Mouse (Mus musculus): ENCODE measurements at regions not wholly inside any gene's neighbourhood (a gene's known extent, or its start where the extent isn't known, plus 50 kb on each side); places are given as distances from the start of the nearest gene placed in this dataset. TPM values are rescaled to one million over a fixed set of nuclear protein-coding genes. Genes with fewer than 3 reads are reported as not detected.

DNA sequence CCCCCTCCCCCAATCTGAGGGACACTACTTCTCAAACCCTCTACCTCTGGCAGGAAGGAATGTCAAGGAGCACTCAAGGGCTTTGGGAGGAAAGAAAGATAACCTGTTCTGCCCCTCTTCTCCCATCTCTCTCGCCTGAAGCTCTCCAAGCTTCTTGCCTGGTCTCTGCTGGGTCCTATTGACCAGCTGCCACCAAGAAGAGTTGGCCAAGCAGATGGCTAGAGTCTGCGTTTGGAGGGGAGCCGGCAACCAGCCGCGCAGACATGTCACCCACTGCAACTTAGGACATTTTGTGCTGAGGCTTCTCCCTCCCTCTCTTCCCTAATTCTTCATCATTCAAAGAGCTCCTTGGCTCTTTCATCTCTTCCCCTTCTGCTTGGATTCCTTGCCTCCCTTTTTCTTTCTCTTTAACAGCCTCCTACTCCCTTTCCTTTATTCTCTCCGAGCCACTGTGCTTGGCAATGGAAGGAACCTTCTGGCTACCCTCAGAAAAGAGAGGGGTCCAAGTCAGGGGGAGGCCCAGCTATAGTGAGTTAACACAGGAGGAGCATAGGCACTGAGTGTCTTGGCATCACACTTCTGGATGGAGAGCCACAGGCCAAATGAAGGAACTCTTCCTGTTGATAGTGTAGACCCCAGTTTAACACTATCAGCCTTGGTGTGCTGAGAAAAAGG lies 60.1 kb upstream of the Tnp1 start:
- Histone ChIP-seq H3K27me3 (ENCODE audit: control insufficient read depth, insufficient read depth, low read length) (no peaks in the 10 kb centered on the region), H3K9me3 (ENCODE audit: control insufficient read depth, low read length) (no peaks in the 10 kb centered on the region), H3K4me3 (ENCODE audit: low read depth, low read length) (no peak overlapping the region), H3K9ac (replicated peaks; ENCODE audit: low read depth, low read length) (no peak overlapping the region), H3K4me1 (ENCODE audit: control insufficient read depth, insufficient read depth, low read length) (no peaks in the 10 kb centered on the region), H3K27ac (ENCODE audit: low read depth, low read length) (no peak overlapping the region), H3K36me3 (ENCODE audit: control insufficient read depth, insufficient read depth, low read length) (no peaks in the 10 kb centered on the region), H3K4me2 (ENCODE audit: low read depth, low read length) (no peak overlapping the region)
- ATAC-seq (ENCODE audit: low read depth), result no peak
- WGBS, result 85% methylated on average over 6 of the region's 6 CpGs

DNA sequence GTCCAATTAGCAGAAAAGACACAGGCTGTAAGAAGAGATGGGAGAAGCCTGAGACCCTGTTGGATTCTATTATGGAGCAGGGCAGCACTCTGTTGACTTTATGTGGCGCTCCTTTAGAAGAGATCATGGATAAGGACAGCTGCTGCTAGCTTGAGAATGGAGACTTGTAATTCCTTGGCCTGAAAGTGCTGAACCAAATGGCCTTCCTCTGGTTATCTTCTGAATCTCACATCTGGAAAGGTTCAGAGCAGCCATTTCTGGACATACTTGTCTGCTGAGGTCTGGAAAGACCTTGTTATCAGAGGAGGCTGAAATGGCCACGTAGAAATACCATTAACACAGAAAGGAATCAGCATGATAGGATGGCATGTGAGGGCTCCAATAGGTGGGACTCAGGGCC lies 59.5 kb upstream of the Tnp1 start:
- Histone ChIP-seq H3K9ac (replicated peaks; ENCODE audit: low read depth, low read length) (no peak overlapping the region), H3K4me1 (ENCODE audit: control insufficient read depth, insufficient read depth, low read length) (no peaks in the 10 kb centered on the region), H3K9me3 (ENCODE audit: control insufficient read depth, low read length) (no peaks in the 10 kb centered on the region), H3K27me3 (ENCODE audit: control insufficient read depth, insufficient read depth, low read length) (no peaks in the 10 kb centered on the region), H3K4me3 (ENCODE audit: low read depth, low read length) (no peak overlapping the region), H3K4me2 (ENCODE audit: low read depth, low read length) (no peak overlapping the region), H3K36me3 (ENCODE audit: control insufficient read depth, insufficient read depth, low read length) (no peaks in the 10 kb centered on the region), H3K27ac (ENCODE audit: low read depth, low read length) (no peak overlapping the region)
- 80% methylated on average over 2 of the region's 2 CpGs for WGBS
- ATAC-seq (ENCODE audit: low read depth), result no peak

DNA sequence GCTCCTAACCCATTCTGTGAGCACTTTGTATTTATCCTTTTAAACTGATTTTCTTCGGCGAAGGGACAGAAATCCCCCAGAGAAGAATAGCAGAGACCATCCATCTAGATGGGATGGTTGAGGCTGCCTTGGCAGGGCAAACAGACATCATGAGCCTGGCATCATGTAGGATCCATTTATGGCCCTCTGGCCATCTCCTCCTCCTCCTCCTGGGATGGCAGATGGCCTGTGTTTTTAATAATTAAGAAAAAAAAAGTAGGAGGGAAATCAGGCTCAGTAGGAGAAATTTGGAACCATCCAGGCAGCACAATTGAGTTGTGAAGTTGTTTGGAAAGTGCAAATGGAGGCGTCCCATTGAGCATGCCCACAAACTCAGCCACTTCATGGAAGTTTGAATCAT lies 58.8 kb upstream of the Tnp1 start:
- ATAC-seq (ENCODE audit: low read depth), result no peak
- Histone ChIP-seq H3K9me3 (ENCODE audit: control insufficient read depth, low read length) (no peaks in the 10 kb centered on the region), H3K36me3 (ENCODE audit: control insufficient read depth, insufficient read depth, low read length) (no peaks in the 10 kb centered on the region), H3K4me3 (ENCODE audit: low read depth, low read length) (no peak overlapping the region), H3K27ac (ENCODE audit: low read depth, low read length) (no peak overlapping the region), H3K4me2 (ENCODE audit: low read depth, low read length) (no peak overlapping the region), H3K9ac (replicated peaks; ENCODE audit: low read depth, low read length) (no peak overlapping the region), H3K27me3 (ENCODE audit: control insufficient read depth, insufficient read depth, low read length) (no peaks in the 10 kb centered on the region), H3K4me1 (ENCODE audit: control insufficient read depth, insufficient read depth, low read length) (no peaks in the 10 kb centered on the region)
- WGBS, result 82% methylated on average over 3 of the region's 3 CpGs

DNA sequence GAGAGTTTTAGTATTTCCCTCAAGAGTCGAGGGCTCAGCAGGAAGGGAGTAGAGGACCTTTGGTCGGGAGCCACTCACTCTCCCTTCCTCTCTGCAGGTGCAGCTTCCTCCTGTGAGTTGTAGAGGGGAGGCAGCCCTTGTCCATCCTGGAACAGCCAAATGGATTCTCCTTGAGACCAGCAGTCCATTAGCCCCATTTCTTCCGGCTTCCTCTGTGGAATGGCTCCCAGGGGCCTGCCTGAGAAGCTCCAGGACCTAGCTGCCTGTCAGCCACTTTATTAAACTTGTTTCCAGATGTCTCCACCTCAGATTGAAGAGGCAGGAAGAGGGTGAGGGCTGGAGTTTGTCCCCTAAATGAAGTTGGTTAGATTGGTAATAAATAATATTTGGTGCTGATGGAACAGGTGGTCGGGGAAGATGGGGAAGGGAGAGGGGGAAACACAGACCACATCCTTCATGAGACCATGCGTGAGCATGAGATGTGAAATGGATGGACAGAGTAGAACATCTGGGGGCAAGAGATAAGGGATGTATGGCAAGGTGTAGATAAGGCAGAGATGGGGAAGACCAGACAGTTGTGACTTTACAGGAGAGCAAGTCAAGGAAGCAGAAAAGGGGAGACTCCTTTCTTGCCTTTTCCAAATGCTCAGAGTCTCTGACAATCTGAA lies 56.7 kb upstream of the Tnp1 start:
- no peak for ATAC-seq (ENCODE audit: low read depth)

DNA sequence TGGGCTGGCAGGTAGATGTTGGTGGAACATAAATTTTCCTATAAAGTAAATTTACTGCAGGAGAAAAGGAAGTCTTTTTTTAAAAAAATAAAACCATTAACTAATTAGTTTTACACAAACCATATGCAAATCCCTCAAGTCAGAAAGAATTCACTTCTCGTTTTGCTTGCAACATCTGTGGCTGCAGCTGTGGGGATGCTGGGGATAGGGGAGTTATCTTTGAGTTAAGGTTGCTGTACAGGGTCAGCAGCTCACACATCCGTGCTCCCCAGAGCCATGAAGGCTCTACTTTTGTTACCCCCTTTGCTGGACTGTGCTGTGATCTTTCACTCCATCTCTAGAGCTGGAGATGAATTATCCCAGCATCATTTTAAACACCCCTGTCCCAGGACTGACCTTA lies 54.4 kb upstream of the Tnp1 start:
- H3K4me1 ChIP-seq (ENCODE audit: control insufficient read depth, insufficient read depth, low read length), result no peaks in the 10 kb centered on the region
- H3K27me3 ChIP-seq (ENCODE audit: control insufficient read depth, insufficient read depth, low read length), result no peaks in the 10 kb centered on the region
- no peak for ATAC-seq (ENCODE audit: low read depth)
- no peak overlapping the region for H3K27ac ChIP-seq (ENCODE audit: low read depth, low read length)
- H3K9me3 ChIP-seq (ENCODE audit: control insufficient read depth, low read length), result no peaks in the 10 kb centered on the region
- no peak overlapping the region for H3K4me3 ChIP-seq (ENCODE audit: low read depth, low read length)
- 73% methylated on average over 2 of the region's 2 CpGs for WGBS
- no peak overlapping the region for H3K4me2 ChIP-seq (ENCODE audit: low read depth, low read length)
- H3K36me3 ChIP-seq (ENCODE audit: control insufficient read depth, insufficient read depth, low read length), result no peaks in the 10 kb centered on the region
- no peak overlapping the region for H3K9ac ChIP-seq (replicated peaks; ENCODE audit: low read depth, low read length)

More for the DNA sequence above, 56.7 kb upstream of the Tnp1 start:
- Histone ChIP-seq H3K4me1 (ENCODE audit: control insufficient read depth, insufficient read depth, low read length) (no peaks in the 10 kb centered on the region), H3K27me3 (ENCODE audit: control insufficient read depth, insufficient read depth, low read length) (no peaks in the 10 kb centered on the region), H3K9ac (replicated peaks; ENCODE audit: low read depth, low read length) (no peak overlapping the region), H3K9me3 (ENCODE audit: control insufficient read depth, low read length) (no peaks in the 10 kb centered on the region), H3K4me3 (ENCODE audit: low read depth, low read length) (no peak overlapping the region), H3K36me3 (ENCODE audit: control insufficient read depth, insufficient read depth, low read length) (no peaks in the 10 kb centered on the region), H3K4me2 (ENCODE audit: low read depth, low read length) (no peak overlapping the region), H3K27ac (ENCODE audit: low read depth, low read length) (no peak overlapping the region)
- 81% methylated on average over 5 of the region's 5 CpGs for WGBS

Small RNAs in the stretch of these regions (microRNA-seq; reads per million reads assigned to microRNA genes)
- gene Mir6351, result not detected

Data from neural tube, embryonic 14.5 days (tissue).